Mouse (Mus musculus) naive thymus-derived CD4-positive, alpha-beta T cell, adult 2 months (primary cell): ENCODE results near the gene Olfr68.
"Not testable (repeated sequence)": the region's sequence is repeated elsewhere in the genome, so short reads cannot be mapped to it uniquely, and the experiment has no call there.

Source experiments
- DNase-seq: peaks from one replicate; pipeline ENCODE4 v3.0.0-alpha.2; 2011; ENCODE audit warnings: low read depth

Gene Olfr68

GRCm38 (mm10) chr7:103767687-103768086 lies 11.8 kb downstream of the Olfr68 start:
- not testable (repeated sequence) for DNase-seq

- peak; percentile 35 for DNase-seq
Measured at GRCm38 (mm10) chr7:103762212-103762611, 17.3 kb downstream of the Olfr68 start.

- no peak for DNase-seq
Measured at GRCm38 (mm10) chr7:103757233-103757632, 22.3 kb downstream of the Olfr68 start, which contains the start of gene Olfr630. Gene Olfr630, minus strand, starts transcription at chr7:103757333.

GRCm38 (mm10) chr7:103744843-103745242 lies 34.7 kb downstream of the Olfr68 start, which contains the start of gene Olfr629:
Gene Olfr629, minus strand, starts transcription at chr7:103744943.
- no peak for DNase-seq

GRCm38 (mm10) chr7:103730074-103730473 lies 49.4 kb downstream of the Olfr68 start, which contains the start of gene Olfr628:
Gene Olfr628, plus strand, starts transcription at chr7:103730374.
- DNase-seq: no peak
